Mouse (Mus musculus) embryonic fibroblast, embryonic 13.5 days (primary cell): Measurements from ENCODE around the gene Crybb3.

Experiments
- CTCF ChIP-seq: IDR thresholded peaks from 2 replicates; pipeline ENCODE4 v1.5.1; 2011; ENCODE audit warnings: mild to moderate bottlenecking, control low read depth, low read length, moderate library complexity, borderline replicate concordance; ENCODE audit not compliant: insufficient read depth
- POLR2A ChIP-seq: IDR thresholded peaks from 2 replicates; pipeline ENCODE4 v1.6.1; 2011; ENCODE audit warnings: low read depth, mild to moderate bottlenecking, control low read depth, low read length, moderate library complexity

- TF ChIP-seq CTCF = no peak
- no peak for TF ChIP-seq POLR2A
Measured at GRCm38 (mm10) chr5:113043531-113043930, 37.9 kb downstream of the Crybb3 start.
